Mouse (Mus musculus) ovary, postnatal 14 days (tissue): ENCODE measurements around the gene Dusp7.

ENCODE experiments used
- DNase-seq: peaks from one replicate; pipeline ENCODE4 v3.0.0; 2022; ENCODE audit warnings: low spot score

Gene Dusp7

DNA sequence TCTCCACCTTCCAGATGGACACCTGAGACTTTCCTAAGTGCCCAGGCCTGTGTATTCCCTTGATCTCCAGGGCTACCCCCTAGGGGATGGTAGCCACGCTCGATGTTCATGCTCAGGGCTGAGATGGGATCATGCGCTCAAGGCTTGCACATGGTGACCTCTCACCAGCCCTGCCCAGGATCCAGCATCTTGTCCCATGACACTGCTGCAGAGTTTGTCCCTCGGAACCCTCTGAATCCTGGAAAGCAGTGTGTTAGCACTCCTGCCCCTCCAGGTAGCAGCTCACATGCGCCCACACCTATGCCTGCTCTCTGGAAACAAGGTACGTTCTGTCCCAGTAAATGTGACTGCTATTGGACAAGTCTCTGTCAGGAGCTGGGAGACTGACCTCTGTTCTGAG is 13.6 kb upstream of the Dusp7 start:
- DNase-seq, result no peak

DNA sequence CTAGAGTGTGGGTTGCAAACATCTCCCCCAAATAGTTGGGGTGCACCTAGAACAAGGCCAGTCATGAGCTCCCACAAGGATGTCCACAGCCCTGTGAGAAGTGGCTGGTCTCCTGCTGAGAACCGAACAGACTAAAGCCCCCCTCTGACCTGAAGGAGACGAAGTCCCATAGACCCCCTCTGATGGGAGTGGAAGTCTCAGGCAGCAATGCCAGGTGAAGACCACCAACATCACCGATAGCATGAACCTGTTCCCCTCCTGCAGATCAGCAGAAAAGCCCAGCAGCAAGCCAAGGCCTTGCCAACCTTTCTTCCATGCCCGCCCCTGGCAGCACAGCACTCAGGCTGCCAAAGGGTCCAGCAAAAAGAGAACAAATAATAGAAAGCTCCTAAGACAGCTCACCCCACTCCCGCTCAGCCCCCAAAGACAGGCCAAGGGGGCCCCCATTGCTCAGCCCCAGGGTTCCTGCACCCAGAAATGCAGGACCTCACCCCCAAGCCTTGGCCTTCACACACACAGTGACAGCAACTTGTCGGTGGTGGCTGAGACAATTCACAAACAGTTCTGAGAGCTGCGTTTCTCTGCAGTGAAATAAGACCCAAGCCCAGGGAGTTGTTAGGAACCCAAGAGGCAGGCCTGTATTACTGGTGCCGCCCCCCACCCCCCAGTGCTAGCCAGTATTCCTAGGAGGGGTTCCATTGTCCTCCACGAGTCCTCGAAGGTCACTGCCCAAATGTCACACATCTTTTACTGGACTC is 13.0 kb upstream of the Dusp7 start:
- DNase-seq, result no peak

DNA sequence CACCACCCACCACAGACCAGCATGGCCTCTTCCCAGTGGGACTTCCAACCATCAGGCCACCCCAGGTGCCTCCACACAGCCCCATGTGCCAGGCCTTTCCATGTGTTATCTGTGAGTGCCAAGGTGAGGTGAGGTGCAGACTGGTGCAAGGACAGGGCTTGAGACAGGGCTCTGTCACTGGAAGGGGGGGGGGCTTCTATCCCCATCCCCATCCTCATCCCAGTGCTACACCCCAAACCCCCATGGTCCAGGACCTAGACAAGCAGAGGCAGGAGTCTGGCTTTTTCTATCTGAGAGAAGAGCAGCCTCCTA is 12.5 kb upstream of the Dusp7 start:
- DNase-seq, result no peak

DNA sequence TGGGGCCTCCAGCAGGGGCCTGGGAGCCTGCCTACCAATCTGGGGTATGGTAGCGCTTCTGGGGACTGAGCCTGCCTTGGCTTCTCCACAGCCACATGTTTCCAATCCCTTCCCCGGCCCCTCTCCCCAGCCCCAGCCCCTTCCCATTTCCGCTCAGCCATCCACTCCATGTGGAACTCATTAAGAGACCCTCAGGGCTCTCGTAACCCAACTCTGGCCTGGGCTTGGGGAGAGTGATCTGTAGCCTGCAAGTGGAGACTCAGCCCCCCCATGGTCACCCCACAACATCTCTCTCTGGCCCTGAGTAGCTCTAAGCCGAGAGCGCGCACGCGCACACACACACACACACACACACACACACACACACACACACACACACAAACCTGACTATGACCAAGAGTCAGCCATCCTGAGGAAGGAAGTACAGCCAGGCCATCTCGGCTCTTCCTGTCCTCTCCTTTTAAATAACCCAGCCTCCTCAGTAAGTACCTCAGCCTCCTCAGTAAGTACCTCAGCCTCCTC is 12.0 kb upstream of the Dusp7 start:
- DNase-seq, result no peak

DNA sequence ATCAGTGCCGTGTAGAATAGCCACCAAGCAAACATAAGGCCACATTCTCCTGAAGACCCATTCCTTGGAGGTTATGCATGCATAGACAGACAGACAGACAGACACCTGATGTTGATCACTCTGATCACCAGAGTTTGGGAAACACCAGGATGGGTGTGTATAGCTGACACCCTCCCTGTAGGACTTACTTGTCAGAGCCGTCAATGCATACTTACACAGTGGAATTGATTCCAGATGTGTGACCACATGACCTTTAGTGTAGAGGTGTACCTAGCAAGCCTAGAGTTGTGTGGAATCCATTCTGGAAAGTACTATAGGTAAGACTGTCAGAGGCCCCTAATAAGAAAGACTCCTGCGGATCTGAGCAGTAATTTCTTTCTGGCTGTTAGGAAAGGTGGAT is 11.3 kb upstream of the Dusp7 start:
- DNase-seq, result no peak

DNA sequence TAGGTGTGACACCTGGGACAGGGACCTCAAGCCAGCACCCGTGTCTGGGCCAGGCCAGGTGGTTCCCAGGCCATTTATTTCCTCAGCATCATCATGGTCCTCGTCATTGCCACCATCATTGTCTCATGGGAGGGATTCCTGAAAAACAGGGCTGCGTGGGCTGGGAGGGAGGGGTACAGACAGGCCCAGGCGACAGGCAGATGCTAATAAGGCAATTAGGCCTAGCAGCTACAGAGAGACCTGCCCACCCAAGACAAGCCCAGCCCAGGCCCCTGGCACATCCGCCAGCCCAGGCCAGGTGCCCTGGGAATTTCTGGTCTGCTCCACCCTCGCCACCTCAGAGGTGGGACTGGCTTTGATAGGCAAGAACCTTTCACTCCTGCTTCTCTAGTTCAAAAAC is 9.1 kb upstream of the Dusp7 start:
- DNase-seq, result no peak

DNA sequence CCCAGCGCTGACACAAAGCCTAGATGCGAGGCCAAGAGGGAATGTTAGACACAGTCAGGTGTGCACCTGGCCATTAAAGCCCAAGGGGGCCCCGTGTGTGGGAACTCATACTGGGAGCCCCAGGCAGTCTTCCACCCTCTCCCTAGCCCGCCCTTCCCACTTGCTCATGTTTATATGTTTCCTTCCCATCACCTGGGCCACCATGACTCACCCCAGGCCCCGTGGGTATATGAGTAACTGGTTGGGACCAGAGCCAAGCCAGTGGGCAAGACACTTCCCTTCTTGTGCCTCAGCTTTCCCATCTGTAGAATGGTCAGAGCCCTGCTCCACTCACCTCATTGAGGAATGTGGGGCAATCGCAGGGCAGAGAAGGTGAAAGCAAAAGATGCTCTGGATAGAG is 7.3 kb upstream of the Dusp7 start:
- DNase-seq, result no peak

DNA sequence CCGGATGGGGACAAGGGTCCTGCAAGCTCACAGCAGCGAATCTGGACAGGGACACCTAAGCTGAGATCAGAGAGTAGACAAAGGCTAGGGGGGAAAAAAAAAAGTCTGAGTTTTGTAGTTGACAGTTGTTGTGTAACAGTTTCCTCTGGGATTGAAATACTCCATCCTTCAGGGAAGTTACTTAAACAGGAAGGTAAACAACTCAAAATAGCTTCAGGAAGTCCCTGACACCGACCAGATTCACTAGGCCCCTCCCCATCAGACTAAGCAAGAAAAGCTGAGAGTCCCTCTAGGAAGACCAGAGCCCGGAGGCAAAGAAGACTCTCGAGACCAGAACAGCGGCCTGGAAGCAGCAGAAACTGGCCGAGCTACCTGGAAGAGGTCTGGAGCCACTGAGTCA is 3.1 kb upstream of the Dusp7 start:
- no peak for DNase-seq

DNA sequence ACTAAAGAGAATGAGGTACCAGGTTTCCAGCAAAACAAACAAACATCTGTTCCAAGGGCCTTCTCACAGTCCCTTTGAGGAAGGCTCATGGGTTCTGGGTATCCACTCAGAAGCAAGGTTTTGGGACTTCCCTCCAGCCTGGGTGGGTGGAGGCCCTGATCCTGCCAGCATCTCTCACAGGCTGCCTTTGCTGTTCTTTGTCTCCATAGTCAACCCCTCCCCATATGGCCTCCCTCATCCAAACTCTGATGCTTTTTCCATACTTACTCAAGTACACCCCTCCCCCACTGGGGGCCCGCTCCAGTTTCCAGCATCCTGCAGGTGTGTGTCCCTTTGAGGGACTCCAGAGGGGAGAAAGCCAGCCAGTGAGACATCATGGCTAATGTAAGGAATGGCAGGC is 2.2 kb upstream of the Dusp7 start:
- DNase-seq, result no peak

DNA sequence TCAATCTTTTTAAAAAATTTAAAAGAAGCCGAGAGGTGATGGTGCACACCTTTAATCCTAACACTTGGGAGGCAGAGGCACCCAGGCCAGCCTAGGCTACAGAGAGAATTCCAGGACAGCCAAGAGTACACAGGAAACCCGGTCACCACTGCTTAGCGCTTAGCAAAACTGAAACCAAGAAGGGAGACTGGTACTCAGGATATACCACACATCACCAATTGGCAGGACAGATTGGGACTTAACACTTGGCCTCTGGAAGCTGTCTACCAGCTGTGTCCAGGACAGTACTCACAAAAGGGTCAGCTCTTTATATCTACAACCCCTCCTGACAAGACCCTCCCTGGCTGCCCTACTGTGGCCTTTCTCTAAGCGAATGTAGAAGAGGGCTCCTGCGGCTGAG is 1.4 kb upstream of the Dusp7 start:
- no peak for DNase-seq

DNA sequence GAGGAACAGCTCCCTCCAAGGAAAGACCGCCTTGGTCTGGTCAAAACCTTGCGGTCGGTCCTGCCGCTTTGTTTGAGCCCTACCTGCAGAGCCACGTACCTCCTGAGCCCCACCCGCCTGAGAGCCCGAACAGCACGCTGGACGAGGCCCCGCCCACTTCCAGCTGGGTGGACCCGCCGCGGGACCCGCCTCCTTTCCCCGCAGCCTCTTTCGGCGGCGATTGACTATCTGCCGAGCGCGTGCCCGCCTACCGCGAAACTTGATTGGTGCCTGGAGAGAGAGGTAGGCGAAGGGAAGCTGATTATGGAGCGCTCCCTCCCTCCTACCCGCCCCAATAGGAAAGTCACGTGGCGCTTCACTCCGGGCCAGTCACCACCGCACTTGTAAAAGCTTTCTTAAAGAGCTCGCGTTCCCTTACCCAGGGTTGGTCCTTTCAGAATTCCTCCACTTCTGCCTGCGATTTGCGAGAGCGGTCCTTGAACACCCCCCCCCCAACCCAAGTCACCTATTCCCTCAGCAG is 780 bp upstream of the Dusp7 start:
- peak; percentile 96 for DNase-seq

DNA sequence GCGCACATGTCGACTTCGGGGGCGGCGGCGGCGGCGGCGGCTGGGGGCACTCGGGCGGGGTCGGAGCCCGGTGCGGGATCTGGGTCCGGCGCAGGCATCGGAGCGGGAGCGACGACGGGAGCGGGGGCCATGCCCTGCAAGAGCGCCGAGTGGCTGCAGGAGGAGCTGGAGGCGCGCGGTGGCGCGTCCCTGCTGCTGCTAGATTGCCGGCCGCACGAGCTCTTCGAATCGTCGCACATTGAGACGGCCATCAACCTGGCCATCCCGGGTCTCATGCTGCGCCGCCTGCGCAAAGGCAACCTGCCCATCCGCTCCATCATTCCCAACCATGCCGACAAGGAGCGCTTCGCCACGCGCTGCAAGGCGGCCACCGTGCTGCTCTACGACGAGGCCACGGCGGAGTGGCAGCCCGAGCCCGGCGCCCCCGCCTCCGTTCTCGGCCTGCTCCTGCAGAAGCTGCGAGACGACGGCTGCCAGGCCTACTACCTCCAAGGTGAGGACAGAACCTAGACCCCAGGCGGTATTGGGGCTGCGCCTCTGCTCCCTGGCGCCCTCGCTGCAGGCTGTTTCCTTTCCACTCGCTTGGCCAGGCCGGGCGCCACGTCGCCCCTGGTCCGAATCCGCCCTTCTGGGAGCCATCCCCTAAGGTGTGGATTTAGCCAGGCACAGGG is 534 bp downstream of the Dusp7 start:
- DNase-seq, result no peak

DNA sequence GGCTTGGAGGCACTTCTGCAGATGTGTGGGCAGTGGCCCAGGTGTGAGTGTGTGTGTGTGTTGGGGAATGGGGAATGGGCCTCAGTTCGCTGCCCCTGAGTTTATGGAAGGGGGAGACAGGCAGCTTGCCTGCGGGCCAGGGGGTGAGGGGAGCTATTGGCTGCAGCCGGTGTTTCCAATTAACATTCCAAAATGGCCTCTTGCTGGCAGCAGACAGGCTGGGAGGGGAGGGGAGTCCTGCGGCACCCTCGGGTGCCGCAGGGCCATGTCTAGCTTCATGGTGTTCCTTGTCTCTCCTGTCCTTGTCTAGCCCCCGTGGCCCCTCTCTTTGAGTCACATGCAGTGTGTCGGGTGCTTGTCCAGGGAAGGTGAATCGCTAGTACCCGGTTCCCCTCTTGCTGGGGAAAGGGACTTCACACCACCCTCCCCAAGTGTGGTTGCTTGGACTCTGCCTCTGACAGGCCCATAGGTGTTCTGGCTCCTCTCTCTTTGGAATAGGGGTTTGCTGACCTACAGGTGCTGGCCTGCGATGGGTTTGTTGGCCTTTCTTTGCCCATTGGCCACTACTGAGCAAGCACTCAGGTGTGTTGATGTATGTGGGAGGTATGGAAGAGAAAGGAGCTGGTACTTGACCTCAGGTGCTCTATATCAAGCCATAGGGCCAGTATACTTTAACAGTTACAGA is 1.5 kb downstream of the Dusp7 start:
- no peak for DNase-seq

DNA sequence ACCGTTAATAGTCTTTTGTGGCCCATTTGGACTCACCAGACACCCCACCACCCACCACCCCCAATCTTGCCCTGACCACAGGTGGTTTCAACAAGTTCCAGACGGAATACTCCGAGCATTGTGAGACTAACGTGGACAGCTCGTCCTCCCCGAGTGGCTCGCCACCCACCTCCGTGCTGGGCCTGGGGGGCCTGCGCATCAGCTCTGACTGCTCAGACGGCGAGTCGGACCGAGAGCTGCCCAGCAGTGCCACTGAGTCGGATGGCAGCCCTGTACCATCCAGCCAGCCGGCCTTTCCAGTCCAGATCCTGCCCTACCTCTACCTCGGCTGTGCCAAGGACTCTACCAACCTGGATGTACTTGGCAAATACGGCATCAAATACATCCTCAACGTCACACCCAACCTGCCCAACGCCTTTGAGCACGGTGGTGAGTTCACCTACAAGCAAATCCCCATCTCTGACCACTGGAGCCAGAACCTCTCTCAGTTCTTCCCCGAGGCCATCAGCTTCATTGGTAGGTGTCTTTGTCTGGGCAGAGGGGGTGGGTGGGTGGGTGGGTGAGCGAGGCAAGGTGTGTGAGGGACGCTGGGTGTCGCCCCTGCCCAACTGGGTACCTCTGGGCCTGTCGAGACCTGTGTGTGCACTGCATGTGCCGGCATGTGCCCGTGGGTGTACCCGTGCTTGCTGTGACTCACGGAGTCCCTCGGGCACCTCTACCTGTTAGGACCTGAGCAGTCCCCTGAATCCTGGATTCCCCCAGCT is 2.4 kb downstream of the Dusp7 start:
- DNase-seq, result no peak

DNA sequence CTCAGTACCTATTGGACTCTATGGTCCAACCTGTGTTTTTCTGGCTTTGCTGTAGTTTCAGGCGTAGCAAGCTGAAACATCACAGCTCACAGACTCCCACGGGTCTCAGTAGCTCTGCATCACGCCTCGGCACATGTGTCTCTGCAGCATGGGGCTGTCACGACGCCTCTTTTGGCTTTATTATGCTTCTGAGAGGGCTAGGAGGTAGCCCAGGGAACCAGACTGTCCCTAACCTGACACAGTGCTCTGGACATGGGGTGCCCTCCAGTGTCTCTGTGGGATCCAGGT is 2.9 kb downstream of the Dusp7 start:
- no peak for DNase-seq

DNA sequence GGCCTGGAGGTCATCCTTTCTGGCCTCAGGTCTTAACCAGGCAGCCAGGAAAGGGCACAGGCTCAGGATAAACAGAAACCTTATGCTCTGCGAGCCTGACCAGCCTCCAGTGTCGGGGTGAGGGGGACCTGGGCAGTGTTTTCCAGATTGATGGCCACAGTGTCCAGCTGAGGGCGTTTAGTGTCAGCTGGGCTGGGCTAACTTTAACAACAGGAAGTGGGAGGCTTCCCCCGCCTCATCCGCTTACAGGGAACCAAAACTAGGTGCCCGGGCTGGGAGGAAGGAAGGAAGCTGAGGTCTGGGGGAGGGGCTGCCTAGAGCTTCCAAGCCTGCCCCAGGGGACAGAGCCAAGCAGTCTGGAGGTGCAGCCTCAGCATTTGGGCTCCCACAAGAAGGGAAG is 3.3 kb downstream of the Dusp7 start:
- peak; percentile 54 for DNase-seq

DNA sequence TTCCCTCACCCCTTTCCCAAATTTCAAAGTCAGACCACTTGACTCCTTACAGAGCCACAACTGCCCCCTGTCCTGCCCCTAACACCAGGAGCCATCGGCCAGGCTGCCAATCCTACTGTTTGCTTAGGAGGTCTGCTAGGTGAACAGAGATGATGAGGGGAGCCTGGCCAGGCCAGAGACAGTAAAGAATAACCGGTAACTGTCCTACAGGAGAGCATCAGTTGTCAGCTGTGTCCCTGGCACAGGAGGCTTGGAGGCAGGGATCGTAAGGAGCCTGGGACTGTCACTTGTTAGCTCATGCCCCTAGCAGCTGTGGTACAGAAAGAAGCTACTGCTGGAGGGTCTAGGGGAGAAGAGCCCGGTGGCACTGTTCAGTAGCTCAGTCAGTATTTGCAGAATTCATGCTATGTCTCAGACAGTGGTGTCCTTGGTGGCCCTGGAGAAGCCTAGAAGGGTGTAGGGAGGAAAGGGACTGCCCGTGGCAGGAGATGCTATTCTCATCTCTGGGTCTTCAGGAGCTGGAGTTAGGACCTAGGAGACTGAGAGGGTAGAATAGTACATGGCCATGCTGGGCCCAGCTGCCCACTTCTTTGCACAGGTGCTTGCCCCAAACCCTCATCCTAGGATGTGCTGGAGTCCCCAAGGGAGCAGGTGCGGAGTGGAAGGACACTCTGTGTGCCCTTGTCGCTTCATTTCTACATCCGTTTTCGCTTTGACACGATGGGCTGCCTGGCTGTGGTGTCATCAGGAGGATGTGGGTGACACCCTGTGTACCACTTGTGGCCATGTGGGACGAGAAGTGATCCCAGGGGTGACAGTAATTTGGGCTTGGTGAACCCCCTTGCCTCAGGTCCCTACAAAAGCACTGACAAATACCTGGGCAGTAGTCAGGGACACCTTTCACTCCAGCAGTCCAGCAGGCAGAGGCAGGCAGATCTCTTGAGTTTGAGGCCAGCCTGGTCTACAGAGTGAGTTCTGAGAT is 4.3 kb downstream of the Dusp7 start:
- DNase-seq, result no peak

DNA sequence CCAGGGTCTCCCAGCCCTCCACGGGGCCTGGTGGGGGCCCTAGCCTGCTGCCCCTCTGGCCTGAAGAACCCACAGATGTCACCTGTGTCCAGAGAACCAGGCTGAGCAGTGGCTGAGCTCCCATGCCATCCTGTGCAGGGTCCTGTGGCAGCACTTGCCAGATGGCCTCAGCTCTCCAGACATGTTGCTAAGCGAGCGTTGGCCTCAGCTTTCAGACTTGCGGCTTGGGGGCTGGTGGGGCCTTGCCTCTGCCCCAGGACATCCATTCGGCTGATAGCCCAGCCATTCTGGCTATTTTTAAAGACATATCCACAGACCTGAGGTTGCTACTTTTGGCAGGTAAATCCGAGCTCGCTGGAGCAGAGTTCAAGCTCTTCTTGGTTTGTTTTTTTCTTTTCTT is 5.5 kb downstream of the Dusp7 start:
- DNase-seq, result no peak

DNA sequence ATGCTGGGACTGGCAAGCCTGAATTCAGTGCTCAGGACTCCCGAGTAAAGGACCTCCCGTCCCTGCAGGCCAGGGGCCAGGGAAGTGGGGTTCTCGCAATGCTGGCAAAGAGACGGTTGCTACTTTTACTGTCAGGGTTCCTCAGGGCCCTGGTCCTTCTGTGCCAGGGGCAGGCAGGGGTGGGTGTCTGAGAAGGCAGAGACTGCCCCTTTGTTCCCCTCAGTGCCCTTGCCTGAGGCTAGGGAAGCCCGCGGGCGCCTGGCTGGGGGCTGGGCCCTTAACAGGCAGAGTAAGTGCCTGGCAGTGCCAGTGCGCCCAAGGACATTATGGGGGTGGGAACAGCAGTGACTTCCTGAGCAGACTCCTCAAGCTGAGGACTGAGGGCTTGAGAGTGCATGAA is 8.8 kb downstream of the Dusp7 start:
- DNase-seq, result no peak

DNA sequence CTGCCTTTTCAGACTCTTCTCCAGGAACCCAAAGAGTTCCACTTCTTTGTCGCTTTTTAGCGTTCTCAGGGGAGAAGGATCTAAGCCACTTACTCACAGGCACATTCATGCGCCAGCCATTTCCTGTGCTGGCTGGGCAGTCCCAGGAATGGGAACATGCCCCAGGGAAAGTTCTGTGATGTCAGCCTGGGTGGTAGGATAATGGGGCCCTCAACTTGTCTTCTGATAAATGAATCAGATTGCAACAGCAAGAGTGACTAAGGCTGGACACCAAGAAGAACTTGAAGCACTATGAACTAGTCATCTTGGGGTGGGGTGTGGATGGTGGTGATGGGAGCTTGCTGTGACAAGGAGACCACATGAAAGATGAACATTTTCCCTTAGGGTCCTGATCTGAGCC is 9.6 kb downstream of the Dusp7 start:
- no peak for DNase-seq

DNA sequence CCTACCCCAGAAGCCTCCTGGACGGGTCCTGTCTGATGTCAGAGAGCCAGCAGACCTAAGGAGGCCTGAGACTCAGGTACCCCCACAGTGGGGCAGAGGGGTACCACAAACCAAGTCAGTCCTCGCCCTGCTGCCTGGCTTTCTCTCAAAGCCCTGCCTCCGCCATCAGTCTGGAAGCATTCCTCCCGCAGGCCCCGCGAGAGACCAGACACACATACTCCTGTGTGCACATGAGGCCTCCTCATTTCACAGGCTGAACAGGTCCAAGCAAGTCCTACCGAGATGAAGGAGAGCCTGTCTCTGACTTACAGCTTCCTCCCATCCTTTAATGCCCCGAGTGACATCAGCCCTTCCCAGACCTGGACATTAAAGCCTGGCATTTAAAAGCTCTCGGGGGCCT is 10.3 kb downstream of the Dusp7 start:
- no peak for DNase-seq
